Mouse (Mus musculus) limb, embryonic 12.5 days (tissue): ENCODE results near the gene Stard3. TPM values are rescaled to one million over a fixed set of nuclear protein-coding genes. Genes with fewer than 3 reads are reported as not detected.

ENCODE experiments used
- ATAC-seq: fragments of 200-750 bp; cut with Nextera tagmentation; 2 replicates; pipeline ENCODE4 v1.8.0; 2017; ENCODE audit warnings: low read depth, moderate TSS enrichment; ENCODE audit not compliant: insufficient number of reproducible peaks, insufficient read depth, low FRiP score, low TSS enrichment
- H3K27ac ChIP-seq: fragments of 300-500 bp; sonication (generic); 2 replicates; pipeline ENCODE4 v1.5.1; 2016; ENCODE audit warnings: mild to moderate bottlenecking, moderate library complexity
- H3K27me3 ChIP-seq: fragments of 300-500 bp; sonication (generic); 2 replicates; pipeline ENCODE4 v1.6.1; 2016; ENCODE audit warnings: mild to moderate bottlenecking, moderate library complexity
- H3K36me3 ChIP-seq: fragments of 300-500 bp; sonication (generic); 2 replicates; pipeline ENCODE4 v1.6.1; 2016; ENCODE audit warnings: mild to moderate bottlenecking, moderate library complexity
- H3K4me1 ChIP-seq: fragments of 300-500 bp; sonication (generic); replicated peaks from 2 replicates; pipeline ENCODE4 v1.6.1; 2016
- H3K4me2 ChIP-seq: fragments of 300-500 bp; sonication (generic); 2 replicates; pipeline ENCODE4 v1.6.1; 2016; ENCODE audit warnings: mild to moderate bottlenecking, moderate library complexity
- H3K4me3 ChIP-seq: fragments of 300-500 bp; sonication (generic); replicated peaks from 2 replicates; pipeline ENCODE4 v1.5.1; 2016; ENCODE audit warnings: mild to moderate bottlenecking
- H3K9ac ChIP-seq: fragments of 300-500 bp; sonication (generic); replicated peaks from 2 replicates; pipeline ENCODE4 v1.6.1; 2016; ENCODE audit warnings: mild to moderate bottlenecking, moderate library complexity
- H3K9me3 ChIP-seq: fragments of 300-500 bp; sonication (generic); 2 replicates; pipeline ENCODE4 v1.6.1; 2016; ENCODE audit warnings: mild to moderate bottlenecking, moderate library complexity
- WGBS: fragments of 180-500 bp; shearing (Covaris S2); methylation state at CpG from one replicate; pipeline ENCODE4 v1.1.7; 2016; 5-methylcytosine and 5-hydroxymethylcytosine counted together
- polyA plus RNA-seq: library from polyadenylated mRNA; unstranded; fragments of >200 nt; fragmentation: Nextera tagmentation; extraction: Ambion mirVana; gene quantifications from 2 replicates; pipeline ENCODE4 v1.2.1, GENCODE M21; 2016

The Stard3 gene
- polyA plus RNA-seq, 1 experiment from 2014 or later: 39.9 TPM

- WGBS: under 1% methylated on average over 48 of the region's 49 CpGs
- peak within 1 kb of the TSS; percentile 73 for H3K4me2 ChIP-seq
- peak within 1 kb of the TSS; percentile 97 for H3K27ac ChIP-seq
- peak within 1 kb of the TSS; percentile 95 for H3K4me3 ChIP-seq
- peak within 1 kb of the TSS; percentile 96 for H3K9ac ChIP-seq
- peaks cover 43% of the 10 kb centered on the region for H3K4me1 ChIP-seq
- H3K9me3 ChIP-seq: no peaks in the 10 kb centered on the region
- peak; percentile 52; the same call in 1 of the 2 replicates for ATAC-seq
- no peaks in the 10 kb centered on the region; the same call in 1 of the 2 replicates for H3K36me3 ChIP-seq
- H3K27me3 ChIP-seq: peaks cover 16% of the 10 kb centered on the region
These were observed 54.2 kb downstream of the Stard3 start, which contains the start of gene Erbb2 for GRCm38 (mm10) chr11:98412273-98412796. Gene Erbb2, plus strand, starts transcription at chr11:98412470.

- Histone ChIP-seq H3K27ac (peak overlapping the region; percentile 97), H3K36me3 (no peaks in the 10 kb centered on the region; the same call in 1 of the 2 replicates), H3K27me3 (peaks cover 16% of the 10 kb centered on the region), H3K9me3 (no peaks in the 10 kb centered on the region), H3K4me1 (peaks cover 45% of the 10 kb centered on the region), H3K4me3 (peak overlapping the region; percentile 95), H3K4me2 (peak overlapping the region; percentile 73), H3K9ac (peak overlapping the region; percentile 96)
- under 1% methylated on average over 40 of the region's 40 CpGs for WGBS
- ATAC-seq: peak; percentile 32; the same call in 1 of the 2 replicates
These were observed 54.7 kb downstream of the Stard3 start for GRCm38 (mm10) chr11:98412797-98413301.

GRCm38 (mm10) chr11:98413731-98414130 lies 55.6 kb downstream of the Stard3 start:
- peaks cover 16% of the 10 kb centered on the region for H3K27me3 ChIP-seq
- no peaks in the 10 kb centered on the region for H3K9me3 ChIP-seq
- peak overlapping the region; percentile 95 for H3K4me3 ChIP-seq
- H3K4me2 ChIP-seq: peak overlapping the region; percentile 73
- H3K9ac ChIP-seq: peak overlapping the region; percentile 96
- H3K27ac ChIP-seq: peak overlapping the region; percentile 97
- peaks cover 7% of the 10 kb centered on the region; the same call in 1 of the 2 replicates for H3K36me3 ChIP-seq
- peaks cover 45% of the 10 kb centered on the region for H3K4me1 ChIP-seq
- 18% methylated on average over 7 of the region's 7 CpGs for WGBS
- no peak for ATAC-seq

- Histone ChIP-seq H3K36me3 (peaks cover 11% of the 10 kb centered on the region), H3K27me3 (peaks cover 16% of the 10 kb centered on the region), H3K27ac (no peak overlapping the region), H3K4me3 (peak overlapping the region; percentile 95), H3K9me3 (no peaks in the 10 kb centered on the region), H3K9ac (no peak overlapping the region), H3K4me2 (peak overlapping the region; percentile 73), H3K4me1 (peaks cover 41% of the 10 kb centered on the region)
- 19% methylated on average over 2 of the region's 2 CpGs for WGBS
- no peak for ATAC-seq
These were observed 56.0 kb downstream of the Stard3 start for GRCm38 (mm10) chr11:98414162-98414561.

GRCm38 (mm10) chr11:98417074-98417473 lies 58.9 kb downstream of the Stard3 start:
- no peak overlapping the region for H3K27ac ChIP-seq
- H3K9me3 ChIP-seq: no peaks in the 10 kb centered on the region
- no peak overlapping the region for H3K9ac ChIP-seq
- H3K4me1 ChIP-seq: peaks cover 30% of the 10 kb centered on the region
- 0 out of 2 replicates have a peak, but pooled peaks cover 2% of the 10 kb centered on the region for H3K27me3 ChIP-seq
- ATAC-seq: no peak
- no peak overlapping the region for H3K4me3 ChIP-seq
- WGBS: 66% methylated on average over 1 of the region's 1 CpGs
- H3K4me2 ChIP-seq: no peak overlapping the region
- peaks cover 38% of the 10 kb centered on the region for H3K36me3 ChIP-seq

GRCm38 (mm10) chr11:98418273-98418672 lies 60.1 kb downstream of the Stard3 start:
- Histone ChIP-seq H3K4me3 (no peak overlapping the region), H3K4me1 (peaks cover 30% of the 10 kb centered on the region), H3K27me3 (0 out of 2 replicates have a peak, but pooled peaks cover 2% of the 10 kb centered on the region), H3K36me3 (peaks cover 50% of the 10 kb centered on the region), H3K27ac (no peak overlapping the region), H3K9me3 (no peaks in the 10 kb centered on the region), H3K9ac (no peak overlapping the region), H3K4me2 (no peak overlapping the region)
- WGBS: 59% methylated on average over 5 of the region's 6 CpGs
- no peak for ATAC-seq

GRCm38 (mm10) chr11:98418939-98419547 lies 60.9 kb downstream of the Stard3 start:
- Histone ChIP-seq H3K4me1 (peaks cover 24% of the 10 kb centered on the region), H3K36me3 (peaks cover 58% of the 10 kb centered on the region), H3K9ac (no peak overlapping the region), H3K9me3 (no peaks in the 10 kb centered on the region), H3K4me3 (no peak overlapping the region), H3K4me2 (no peak overlapping the region), H3K27ac (no peak overlapping the region), H3K27me3 (0 out of 2 replicates have a peak, but pooled peaks cover 2% of the 10 kb centered on the region)
- WGBS: 82% methylated on average over 10 of the region's 10 CpGs
- ATAC-seq: no peak

- ATAC-seq: no peak
- peaks cover 100% of the 10 kb centered on the region for H3K36me3 ChIP-seq
- H3K9ac ChIP-seq: no peak overlapping the region
- no peak overlapping the region for H3K4me2 ChIP-seq
- no peaks in the 10 kb centered on the region for H3K4me1 ChIP-seq
- WGBS: 94% methylated on average over 7 of the region's 7 CpGs
- no peaks in the 10 kb centered on the region for H3K9me3 ChIP-seq
- no peak overlapping the region for H3K27ac ChIP-seq
- H3K27me3 ChIP-seq: no peaks in the 10 kb centered on the region
- H3K4me3 ChIP-seq: no peak overlapping the region
These were observed 68.4 kb downstream of the Stard3 start for GRCm38 (mm10) chr11:98426592-98426991.

- H3K9ac ChIP-seq: no peak overlapping the region
- H3K4me1 ChIP-seq: no peaks in the 10 kb centered on the region
- H3K36me3 ChIP-seq: peaks cover 100% of the 10 kb centered on the region
- no peaks in the 10 kb centered on the region for H3K9me3 ChIP-seq
- H3K27me3 ChIP-seq: no peaks in the 10 kb centered on the region
- no peak for ATAC-seq
- H3K27ac ChIP-seq: no peak overlapping the region
- H3K4me3 ChIP-seq: no peak overlapping the region
- WGBS: 90% methylated on average over 5 of the region's 5 CpGs
- H3K4me2 ChIP-seq: no peak overlapping the region
These were observed 70.3 kb downstream of the Stard3 start for GRCm38 (mm10) chr11:98428436-98428835.
